Mouse (Mus musculus): ENCODE data around the gene Aatk. TPM values are rescaled to one million over a fixed set of nuclear protein-coding genes. Genes with fewer than 3 reads are reported as not detected.

The Aatk gene
- polyA plus RNA-seq, 1 experiment from 2014 or later, result 3.4 TPM

- Histone ChIP-seq H3K4me3 (replicated peaks) (no peak overlapping the region), H3K27ac (no peak overlapping the region), H3K4me2 (replicated peaks) (no peak overlapping the region), H3K27me3 (replicated peaks) (no peaks in the 10 kb centered on the region), H3K36me3 (0 out of 2 replicates have a peak, but pooled peaks cover 3% of the 10 kb centered on the region), H3K4me1 (replicated peaks) (no peaks in the 10 kb centered on the region), H3K9ac (no peak overlapping the region), H3K9me3 (no peaks in the 10 kb centered on the region)
- WGBS, result 86% methylated on average over 16 of the region's 16 CpGs
- ATAC-seq, result no peak
These were observed 49.6 kb downstream of the Aatk start for GRCm38 (mm10) chr11:119997351-119997750.

- WGBS, result 6% methylated on average over 10 of the region's 10 CpGs
- no peaks in the 10 kb centered on the region for H3K9me3 ChIP-seq
- H3K4me1 ChIP-seq (replicated peaks), result peaks cover 24% of the 10 kb centered on the region
- H3K27ac ChIP-seq, result peak overlapping the region; percentile 61; the same call in 1 of the 2 replicates
- peak; percentile 82 for ATAC-seq
- peak overlapping the region; percentile 48 for H3K4me2 ChIP-seq (replicated peaks)
- H3K4me3 ChIP-seq (replicated peaks), result no peak overlapping the region
- 0 out of 2 replicates have a peak overlapping the region, but pooled peaks have one; percentile 23 for H3K9ac ChIP-seq
- 0 out of 2 replicates have a peak, but pooled peaks cover 3% of the 10 kb centered on the region for H3K36me3 ChIP-seq
- no peaks in the 10 kb centered on the region for H3K27me3 ChIP-seq (replicated peaks)
These were observed 55.7 kb downstream of the Aatk start for GRCm38 (mm10) chr11:119991338-119991678.

GRCm38 (mm10) chr11:119990658-119991337, 56.2 kb downstream of the Aatk start:
- 0 out of 2 replicates have a peak, but pooled peaks cover 3% of the 10 kb centered on the region for H3K36me3 ChIP-seq
- H3K4me3 ChIP-seq (replicated peaks), result no peak overlapping the region
- no peaks in the 10 kb centered on the region for H3K27me3 ChIP-seq (replicated peaks)
- 0 out of 2 replicates have a peak overlapping the region, but pooled peaks have one; percentile 23 for H3K9ac ChIP-seq
- peaks cover 24% of the 10 kb centered on the region for H3K4me1 ChIP-seq (replicated peaks)
- H3K9me3 ChIP-seq, result no peaks in the 10 kb centered on the region
- H3K4me2 ChIP-seq (replicated peaks), result peak overlapping the region; percentile 48
- peak; percentile 22; the same call in 1 of the 2 replicates for ATAC-seq
- peak overlapping the region; percentile 61; the same call in 1 of the 2 replicates for H3K27ac ChIP-seq
- 48% methylated on average over 10 of the region's 10 CpGs for WGBS

- H3K9ac ChIP-seq, result no peak overlapping the region
These were observed 57.8 kb downstream of the Aatk start for GRCm38 (mm10) chr11:119989115-119989564.

GRCm38 (mm10) chr11:119988391-119988790, 58.6 kb downstream of the Aatk start:
- 88% methylated on average over 7 of the region's 7 CpGs for WGBS
- Histone ChIP-seq H3K27me3 (replicated peaks) (no peaks in the 10 kb centered on the region), H3K4me1 (replicated peaks) (peaks cover 24% of the 10 kb centered on the region), H3K4me3 (replicated peaks) (no peak overlapping the region), H3K9ac (no peak overlapping the region), H3K27ac (0 out of 2 replicates have a peak overlapping the region, but pooled peaks have one; percentile 52), H3K9me3 (no peaks in the 10 kb centered on the region), H3K4me2 (replicated peaks) (no peak overlapping the region), H3K36me3 (no peaks in the 10 kb centered on the region)
- ATAC-seq, result no peak

More at GRCm38 (mm10) chr11:119989115-119989564, 57.8 kb downstream of the Aatk start:
- Histone ChIP-seq H3K4me2 (replicated peaks) (peak overlapping the region; percentile 23; the same call in 1 of the 2 replicates), H3K4me1 (replicated peaks) (peaks cover 24% of the 10 kb centered on the region), H3K27ac (peak overlapping the region; percentile 52; the same call in 1 of the 2 replicates), H3K9me3 (no peaks in the 10 kb centered on the region), H3K36me3 (no peaks in the 10 kb centered on the region), H3K27me3 (replicated peaks) (no peaks in the 10 kb centered on the region), H3K4me3 (replicated peaks) (no peak overlapping the region)
- ATAC-seq, result peak; percentile 57
- 31% methylated on average over 10 of the region's 10 CpGs for WGBS

GRCm38 (mm10) chr11:119987876-119988275, 59.1 kb downstream of the Aatk start:
- Histone ChIP-seq H3K36me3 (no peaks in the 10 kb centered on the region), H3K4me1 (replicated peaks) (peaks cover 24% of the 10 kb centered on the region), H3K9ac (no peak overlapping the region), H3K4me3 (replicated peaks) (no peak overlapping the region), H3K27ac (no peak overlapping the region), H3K4me2 (replicated peaks) (no peak overlapping the region), H3K9me3 (no peaks in the 10 kb centered on the region), H3K27me3 (replicated peaks) (no peaks in the 10 kb centered on the region)
- 90% methylated on average over 7 of the region's 7 CpGs for WGBS
- ATAC-seq, result no peak

GRCm38 (mm10) chr11:119986751-119987425, 60.1 kb downstream of the Aatk start:
- Histone ChIP-seq H3K27me3 (replicated peaks) (no peaks in the 10 kb centered on the region), H3K9ac (no peak overlapping the region), H3K27ac (no peak overlapping the region), H3K4me1 (replicated peaks) (peaks cover 24% of the 10 kb centered on the region), H3K9me3 (no peaks in the 10 kb centered on the region), H3K4me2 (replicated peaks) (no peak overlapping the region), H3K4me3 (replicated peaks) (no peak overlapping the region), H3K36me3 (0 out of 2 replicates have a peak, but pooled peaks cover 2% of the 10 kb centered on the region)
- 85% methylated on average over 9 of the region's 9 CpGs for WGBS
- no peak for ATAC-seq

- H3K36me3 ChIP-seq, result 0 out of 2 replicates have a peak, but pooled peaks cover 2% of the 10 kb centered on the region
- H3K27me3 ChIP-seq (replicated peaks), result no peaks in the 10 kb centered on the region
- no peak overlapping the region for H3K4me2 ChIP-seq (replicated peaks)
- no peak for ATAC-seq
- 84% methylated on average over 2 of the region's 2 CpGs for WGBS
- peaks cover 8% of the 10 kb centered on the region; the same call in 1 of the 2 replicates for H3K4me1 ChIP-seq (replicated peaks)
- no peak overlapping the region for H3K4me3 ChIP-seq (replicated peaks)
- no peak overlapping the region for H3K9ac ChIP-seq
- no peak overlapping the region for H3K27ac ChIP-seq
- no peaks in the 10 kb centered on the region for H3K9me3 ChIP-seq
These were observed 63.8 kb downstream of the Aatk start for GRCm38 (mm10) chr11:119983151-119983550.

- Histone ChIP-seq H3K9ac (no peak overlapping the region), H3K27me3 (replicated peaks) (no peaks in the 10 kb centered on the region), H3K36me3 (0 out of 2 replicates have a peak, but pooled peaks cover 2% of the 10 kb centered on the region), H3K4me1 (replicated peaks) (peaks cover 8% of the 10 kb centered on the region; the same call in 1 of the 2 replicates), H3K4me3 (replicated peaks) (no peak overlapping the region), H3K4me2 (replicated peaks) (no peak overlapping the region), H3K27ac (no peak overlapping the region), H3K9me3 (no peaks in the 10 kb centered on the region)
- no peak for ATAC-seq
- WGBS, result 81% methylated on average over 3 of the region's 3 CpGs
These were observed 64.7 kb downstream of the Aatk start for GRCm38 (mm10) chr11:119982236-119982635.

- Histone ChIP-seq H3K4me1 (replicated peaks) (peaks cover 8% of the 10 kb centered on the region; the same call in 1 of the 2 replicates), H3K9me3 (no peaks in the 10 kb centered on the region), H3K4me2 (replicated peaks) (no peak overlapping the region), H3K4me3 (replicated peaks) (no peak overlapping the region), H3K9ac (no peak overlapping the region), H3K36me3 (0 out of 2 replicates have a peak, but pooled peaks cover 2% of the 10 kb centered on the region), H3K27ac (no peak overlapping the region), H3K27me3 (replicated peaks) (no peaks in the 10 kb centered on the region)
- WGBS, result 75% methylated on average over 3 of the region's 3 CpGs
- no peak for ATAC-seq
These were observed 65.2 kb downstream of the Aatk start for GRCm38 (mm10) chr11:119981769-119982168.

GRCm38 (mm10) chr11:119979596-119980385, 67.2 kb downstream of the Aatk start:
- Histone ChIP-seq H3K9me3 (no peaks in the 10 kb centered on the region), H3K4me3 (replicated peaks) (no peak overlapping the region), H3K36me3 (0 out of 2 replicates have a peak, but pooled peaks cover 2% of the 10 kb centered on the region), H3K27ac (peak overlapping the region; percentile 27; the same call in 1 of the 2 replicates), H3K4me2 (replicated peaks) (no peak overlapping the region), H3K4me1 (replicated peaks) (peaks cover 8% of the 10 kb centered on the region; the same call in 1 of the 2 replicates), H3K9ac (no peak overlapping the region), H3K27me3 (replicated peaks) (no peaks in the 10 kb centered on the region)
- ATAC-seq, result peak; percentile 37
- WGBS, result 61% methylated on average over 10 of the region's 10 CpGs

All from intestine, embryonic 15.5 days (tissue).